Mouse (Mus musculus) lung, adult 2 months (tissue): ENCODE measurements at regions not wholly inside any gene's neighbourhood (a gene's known extent, or its start where the extent isn't known, plus 50 kb on each side); places are given as distances from the start of the nearest gene placed in this dataset.

Experiments used
- DNase-seq: peaks from one replicate; pipeline ENCODE4 v3.0.0; 2022
- H3K4me1 ChIP-seq: fragments of 200-500 bp; 2 replicates; pipeline ENCODE4 v1.6.1; 2011; ENCODE audit warnings: low read length; ENCODE audit not compliant: control insufficient read depth, insufficient read depth
- H3K4me3 ChIP-seq: fragments of 200-500 bp; replicated peaks from 2 replicates; pipeline ENCODE3; 2011; ENCODE audit warnings: low read depth, mild to moderate bottlenecking, control low read depth, low read length; ENCODE audit errors: extremely low read depth
- CTCF ChIP-seq: fragments of 200-500 bp; IDR thresholded peaks from 2 replicates; pipeline ENCODE4 v1.5.1; 2011; ENCODE audit warnings: mild to moderate bottlenecking, low read length, control low read depth; ENCODE audit not compliant: insufficient read depth
- POLR2A ChIP-seq: fragments of 200-500 bp; IDR thresholded peaks from 2 replicates; pipeline ENCODE4 v1.6.1; 2011; ENCODE audit warnings: low read depth, mild to moderate bottlenecking, control low read depth, low read length, borderline replicate concordance; ENCODE audit errors: extremely low read depth
- WGBS: fragments of 180-500 bp; shearing (Covaris S2); methylation state at CpG from one replicate; pipeline ENCODE4 v1.1.7; 2018; 5-methylcytosine and 5-hydroxymethylcytosine counted together

DNA sequence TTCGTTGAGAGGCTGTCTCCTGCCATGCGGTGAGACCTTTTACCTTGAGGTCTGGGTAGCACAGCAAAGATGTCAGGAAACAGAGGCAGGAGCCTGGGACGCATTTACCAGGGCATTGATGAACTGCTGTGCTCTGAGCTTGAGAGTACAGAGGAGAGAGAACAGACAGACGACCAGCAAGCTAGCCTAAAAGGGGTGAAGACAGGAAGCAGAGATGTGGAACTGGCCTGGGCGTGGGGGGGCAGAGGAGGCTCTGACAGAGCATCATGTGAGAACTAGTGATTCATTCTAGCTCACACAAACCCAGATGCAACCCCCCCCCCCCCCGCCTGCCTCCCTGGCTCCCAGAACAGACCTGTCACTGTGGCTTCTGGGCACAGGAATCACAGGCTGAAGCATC is 95.1 kb downstream of the Tfap2c start:
- Histone ChIP-seq H3K4me3 (no peak overlapping the region), H3K4me1 (no peaks in the 10 kb centered on the region)
- no peak for DNase-seq
- 26% methylated on average over 6 of the region's 6 CpGs for WGBS
- TF ChIP-seq POLR2A = no peak
- TF ChIP-seq CTCF = no peak

DNA sequence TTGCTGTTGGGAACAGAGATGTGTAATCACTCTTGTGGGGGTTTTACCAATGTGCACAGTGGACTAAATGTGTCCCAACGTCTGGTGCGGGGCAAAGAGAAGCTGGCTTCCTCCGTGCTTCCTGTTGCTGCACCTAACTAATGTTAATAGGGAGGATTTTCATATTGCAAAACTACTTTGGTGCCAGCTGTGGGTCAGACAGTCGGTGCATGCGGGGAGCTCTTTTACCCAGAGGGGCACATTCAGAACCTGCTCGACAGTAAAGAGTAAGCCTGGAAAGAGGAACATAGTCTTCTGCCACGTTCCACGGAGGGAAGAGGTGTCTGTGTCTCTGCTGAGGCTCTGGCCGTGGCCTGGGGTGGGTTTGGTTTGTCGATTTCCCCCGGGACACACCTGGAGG is 98.7 kb downstream of the Tfap2c start:
- no peak overlapping the region for H3K4me3 ChIP-seq
- TF ChIP-seq CTCF = no peak
- TF ChIP-seq POLR2A = no peak
- 44% methylated on average over 11 of the region's 11 CpGs for WGBS
- DNase-seq = no peak
- no peaks in the 10 kb centered on the region for H3K4me1 ChIP-seq

GRCm38 (mm10) chr2:172660479-172660878 is 111.1 kb downstream of the Tfap2c start:
- 72% methylated on average over 10 of the region's 10 CpGs for WGBS
- no peak overlapping the region for H3K4me3 ChIP-seq
- TF ChIP-seq CTCF (no peak), POLR2A (no peak)
- no peaks in the 10 kb centered on the region for H3K4me1 ChIP-seq
- no peak for DNase-seq

GRCm38 (mm10) chr2:172660916-172661315 is 111.5 kb downstream of the Tfap2c start:
- DNase-seq = no peak
- H3K4me3 ChIP-seq = no peak overlapping the region
- TF ChIP-seq CTCF = no peak
- no peak for TF ChIP-seq POLR2A
- 15% methylated on average over 7 of the region's 7 CpGs for WGBS
- H3K4me1 ChIP-seq = no peaks in the 10 kb centered on the region

GRCm38 (mm10) chr2:172661418-172661980 is 112.1 kb downstream of the Tfap2c start:
- no peaks in the 10 kb centered on the region for H3K4me1 ChIP-seq
- 11% methylated on average over 15 of the region's 15 CpGs for WGBS
- no peak for DNase-seq
- TF ChIP-seq CTCF (no peak), POLR2A (no peak)
- H3K4me3 ChIP-seq = no peak overlapping the region

DNA sequence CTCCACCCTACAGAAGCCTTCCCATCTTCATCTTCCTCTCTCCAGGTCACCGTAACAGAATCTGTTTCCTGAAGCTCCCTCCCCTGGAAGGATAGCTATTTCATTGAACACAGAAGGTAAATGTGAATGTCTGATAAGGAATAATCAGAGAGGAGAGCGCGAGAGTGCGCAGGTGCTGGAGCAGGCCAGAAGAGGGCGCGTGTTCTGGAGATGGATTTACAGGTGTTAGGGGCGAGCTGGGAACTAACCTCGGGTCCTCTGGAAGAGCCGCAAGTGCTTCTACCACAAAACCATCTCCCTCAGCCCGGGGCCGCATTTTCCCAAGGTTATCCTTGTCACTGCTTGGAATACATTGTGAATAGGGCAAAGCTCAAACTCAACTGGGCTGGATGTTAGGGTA is 112.8 kb downstream of the Tfap2c start:
- 66% methylated on average over 11 of the region's 11 CpGs for WGBS
- TF ChIP-seq POLR2A (no peak), CTCF (no peak)
- Histone ChIP-seq H3K4me3 (no peak overlapping the region), H3K4me1 (no peaks in the 10 kb centered on the region)
- DNase-seq = no peak

GRCm38 (mm10) chr2:172663681-172664080 is 114.3 kb downstream of the Tfap2c start:
- no peak for DNase-seq
- no peak for TF ChIP-seq CTCF
- TF ChIP-seq POLR2A = no peak
- 11% methylated on average over 6 of the region's 6 CpGs for WGBS
- Histone ChIP-seq H3K4me3 (no peak overlapping the region), H3K4me1 (no peaks in the 10 kb centered on the region)

GRCm38 (mm10) chr2:172673081-172673480 is 123.7 kb downstream of the Tfap2c start:
- WGBS = 22% methylated on average over 2 of the region's 2 CpGs
- TF ChIP-seq POLR2A = no peak
- TF ChIP-seq CTCF = no peak
- H3K4me3 ChIP-seq = no peak overlapping the region
- no peak for DNase-seq
- no peaks in the 10 kb centered on the region for H3K4me1 ChIP-seq

GRCm38 (mm10) chr2:172674641-172675040 is 125.2 kb downstream of the Tfap2c start:
- 59% methylated on average over 8 of the region's 8 CpGs for WGBS
- H3K4me3 ChIP-seq = no peak overlapping the region
- DNase-seq = no peak
- TF ChIP-seq CTCF (no peak), POLR2A (no peak)
- H3K4me1 ChIP-seq = no peaks in the 10 kb centered on the region

- no peak for DNase-seq
- 21% methylated on average over 15 of the region's 15 CpGs for whole genome bisulfite sequencing
- Histone ChIP-seq H3K4me3 (no peak overlapping the region), H3K4me1 (no peaks in the 10 kb centered on the region)
- TF ChIP-seq CTCF = no peak
- TF ChIP-seq POLR2A = no peak
These were observed 125.7 kb downstream of the Tfap2c start for GRCm38 (mm10) chr2:172675081-172675480.

DNA sequence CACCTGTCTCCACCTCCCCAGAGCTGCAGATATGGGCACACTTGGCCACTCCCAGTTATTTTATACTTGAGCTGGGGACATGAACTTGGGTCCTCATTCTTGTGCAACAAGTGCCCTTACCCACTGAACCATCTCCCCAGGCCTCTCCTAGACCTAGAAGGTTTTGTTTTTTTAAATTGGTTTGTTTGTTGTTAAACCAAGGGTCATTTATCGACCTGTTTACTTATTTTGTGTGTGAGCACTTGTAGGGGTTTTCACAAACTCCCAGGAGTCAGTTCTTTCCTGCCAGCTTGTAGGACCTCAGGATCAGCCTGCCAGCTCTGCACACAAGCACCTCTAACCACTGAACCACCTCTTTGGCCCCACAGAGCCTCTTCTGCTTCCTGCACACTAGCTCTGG is 140.8 kb downstream of the Tfap2c start:
- no peak for DNase-seq
- no peak for TF ChIP-seq CTCF
- TF ChIP-seq POLR2A = no peak
- Histone ChIP-seq H3K4me3 (no peak overlapping the region), H3K4me1 (no peaks in the 10 kb centered on the region)
- 56% methylated on average over 1 of the region's 1 CpGs for WGBS
